Mouse (Mus musculus): Measurements from ENCODE around the gene Gnaq. TPM values are rescaled to one million over a fixed set of nuclear protein-coding genes. Genes with fewer than 3 reads are reported as not detected.
A peak's percentile ranks its signal among the peaks of the same experiment; 100 is the strongest.

Gene Gnaq
- polyA plus RNA-seq, 1 experiment from 2014 or later: 8.6 TPM

- Histone ChIP-seq H3K4me3 (ENCODE audit: low read depth, low read length) (no peak overlapping the region), H3K4me1 (replicated peaks; ENCODE audit: control insufficient read depth, insufficient read depth, low read length) (peaks cover 36% of the 10 kb centered on the region), H3K36me3 (ENCODE audit: control insufficient read depth, insufficient read depth, low read length) (no peaks in the 10 kb centered on the region), H3K9me3 (ENCODE audit: control insufficient read depth, low read length) (no peaks in the 10 kb centered on the region), H3K27me3 (replicated peaks; ENCODE audit: control insufficient read depth, insufficient read depth, low read length) (no peaks in the 10 kb centered on the region), H3K4me2 (no peak overlapping the region), H3K9ac (ENCODE audit: low read depth, low read length) (no peak overlapping the region), H3K27ac (ENCODE audit: low read depth, low read length) (peak overlapping the region; percentile 8; the same call in 1 of the 2 replicates)
- ATAC-seq (replicated peaks; ENCODE audit: low FRiP score): no peak
- no peak for DNase-seq (ENCODE audit: low spot score)
- WGBS: 81% methylated on average over 11 of the region's 11 CpGs
These were observed 152.7 kb downstream of the Gnaq start for GRCm38 (mm10) chr19:16285051-16286028.

- no peak for DNase-seq (ENCODE audit: low spot score)
- H3K9ac ChIP-seq (ENCODE audit: low read depth, low read length): no peak overlapping the region
- H3K27ac ChIP-seq (ENCODE audit: low read depth, low read length): peak overlapping the region; percentile 67
- ATAC-seq (replicated peaks; ENCODE audit: low FRiP score): peak; percentile 86
- H3K36me3 ChIP-seq (ENCODE audit: control insufficient read depth, insufficient read depth, low read length): no peaks in the 10 kb centered on the region
- 32% methylated on average over 10 of the region's 10 CpGs for WGBS
- H3K4me3 ChIP-seq (ENCODE audit: low read depth, low read length): no peak overlapping the region
- H3K4me1 ChIP-seq (replicated peaks; ENCODE audit: control insufficient read depth, insufficient read depth, low read length): peaks cover 39% of the 10 kb centered on the region
- H3K9me3 ChIP-seq (ENCODE audit: control insufficient read depth, low read length): no peaks in the 10 kb centered on the region
- peak overlapping the region; percentile 36; the same call in 1 of the 2 replicates for H3K4me2 ChIP-seq
- H3K27me3 ChIP-seq (replicated peaks; ENCODE audit: control insufficient read depth, insufficient read depth, low read length): no peaks in the 10 kb centered on the region
These were observed 154.0 kb downstream of the Gnaq start for GRCm38 (mm10) chr19:16286451-16287175.

DNA sequence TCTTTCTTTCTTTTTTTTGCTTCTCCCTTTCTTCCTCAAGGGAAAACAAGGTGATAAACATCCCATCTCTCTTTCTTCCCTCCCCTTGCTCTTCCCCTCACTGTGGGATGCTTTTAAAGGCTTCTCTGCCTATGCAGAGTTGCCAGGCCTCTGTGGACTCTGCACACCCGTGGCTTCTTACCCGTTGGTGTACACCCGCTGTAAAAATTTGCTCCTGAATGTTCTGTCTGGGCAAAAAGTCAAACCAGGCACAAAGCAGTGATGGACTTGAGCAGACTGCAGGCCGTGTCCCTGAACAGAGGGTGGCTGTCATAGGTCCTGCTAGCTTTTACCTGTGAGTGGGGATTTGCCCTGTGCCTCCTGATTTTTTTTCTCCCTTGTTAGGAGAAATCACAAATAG lies 154.7 kb downstream of the Gnaq start:
- no peaks in the 10 kb centered on the region for H3K9me3 ChIP-seq (ENCODE audit: control insufficient read depth, low read length)
- WGBS: 77% methylated on average over 4 of the region's 4 CpGs
- H3K4me2 ChIP-seq: no peak overlapping the region
- no peak for DNase-seq (ENCODE audit: low spot score)
- H3K4me3 ChIP-seq (ENCODE audit: low read depth, low read length): no peak overlapping the region
- peak overlapping the region; percentile 67; the same call in 1 of the 2 replicates for H3K27ac ChIP-seq (ENCODE audit: low read depth, low read length)
- H3K27me3 ChIP-seq (replicated peaks; ENCODE audit: control insufficient read depth, insufficient read depth, low read length): no peaks in the 10 kb centered on the region
- H3K9ac ChIP-seq (ENCODE audit: low read depth, low read length): no peak overlapping the region
- no peaks in the 10 kb centered on the region for H3K36me3 ChIP-seq (ENCODE audit: control insufficient read depth, insufficient read depth, low read length)
- peaks cover 42% of the 10 kb centered on the region for H3K4me1 ChIP-seq (replicated peaks; ENCODE audit: control insufficient read depth, insufficient read depth, low read length)
- ATAC-seq (replicated peaks; ENCODE audit: low FRiP score): no peak

DNA sequence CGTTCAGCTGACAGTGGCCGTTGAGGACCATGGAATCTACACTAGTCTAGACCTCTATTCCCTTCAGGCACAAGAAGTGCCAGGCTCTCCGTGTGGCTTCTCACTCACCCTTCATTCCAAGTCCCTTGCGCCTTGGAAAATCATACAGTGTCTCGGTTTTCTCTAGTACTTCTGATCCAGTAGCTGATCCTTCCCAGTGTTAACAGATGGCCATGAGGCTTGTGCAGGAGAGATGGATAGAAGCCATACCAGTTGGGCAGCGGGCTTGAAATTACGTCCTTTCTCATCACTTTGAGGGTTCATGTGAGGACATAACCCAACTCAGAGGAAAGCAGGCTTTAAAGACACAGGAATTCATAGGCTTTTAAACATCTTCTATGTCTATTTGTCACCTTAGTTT lies 155.3 kb downstream of the Gnaq start:
- no peaks in the 10 kb centered on the region for H3K36me3 ChIP-seq (ENCODE audit: control insufficient read depth, insufficient read depth, low read length)
- WGBS: 88% methylated on average over 7 of the region's 7 CpGs
- H3K9ac ChIP-seq (ENCODE audit: low read depth, low read length): no peak overlapping the region
- ATAC-seq (replicated peaks; ENCODE audit: low FRiP score) (no peak), DNase-seq (ENCODE audit: low spot score) (no peak)
- H3K4me2 ChIP-seq: no peak overlapping the region
- no peak overlapping the region for H3K4me3 ChIP-seq (ENCODE audit: low read depth, low read length)
- peaks cover 46% of the 10 kb centered on the region for H3K4me1 ChIP-seq (replicated peaks; ENCODE audit: control insufficient read depth, insufficient read depth, low read length)
- no peaks in the 10 kb centered on the region for H3K9me3 ChIP-seq (ENCODE audit: control insufficient read depth, low read length)
- no peak overlapping the region for H3K27ac ChIP-seq (ENCODE audit: low read depth, low read length)
- no peaks in the 10 kb centered on the region for H3K27me3 ChIP-seq (replicated peaks; ENCODE audit: control insufficient read depth, insufficient read depth, low read length)

- Histone ChIP-seq H3K9ac (ENCODE audit: low read depth, low read length) (no peak overlapping the region), H3K4me1 (replicated peaks; ENCODE audit: control insufficient read depth, insufficient read depth, low read length) (peaks cover 27% of the 10 kb centered on the region), H3K4me2 (0 out of 2 replicates have a peak overlapping the region, but pooled peaks have one; percentile 1), H3K4me3 (ENCODE audit: low read depth, low read length) (no peak overlapping the region), H3K36me3 (ENCODE audit: control insufficient read depth, insufficient read depth, low read length) (no peaks in the 10 kb centered on the region), H3K27me3 (replicated peaks; ENCODE audit: control insufficient read depth, insufficient read depth, low read length) (no peaks in the 10 kb centered on the region), H3K27ac (ENCODE audit: low read depth, low read length) (no peak overlapping the region), H3K9me3 (ENCODE audit: control insufficient read depth, low read length) (no peaks in the 10 kb centered on the region)
- ATAC-seq (replicated peaks; ENCODE audit: low FRiP score) (peak; percentile 55), DNase-seq (ENCODE audit: low spot score) (no peak)
- 77% methylated on average over 3 of the region's 3 CpGs for WGBS
These were observed 158.5 kb downstream of the Gnaq start for GRCm38 (mm10) chr19:16291088-16291487.

DNA sequence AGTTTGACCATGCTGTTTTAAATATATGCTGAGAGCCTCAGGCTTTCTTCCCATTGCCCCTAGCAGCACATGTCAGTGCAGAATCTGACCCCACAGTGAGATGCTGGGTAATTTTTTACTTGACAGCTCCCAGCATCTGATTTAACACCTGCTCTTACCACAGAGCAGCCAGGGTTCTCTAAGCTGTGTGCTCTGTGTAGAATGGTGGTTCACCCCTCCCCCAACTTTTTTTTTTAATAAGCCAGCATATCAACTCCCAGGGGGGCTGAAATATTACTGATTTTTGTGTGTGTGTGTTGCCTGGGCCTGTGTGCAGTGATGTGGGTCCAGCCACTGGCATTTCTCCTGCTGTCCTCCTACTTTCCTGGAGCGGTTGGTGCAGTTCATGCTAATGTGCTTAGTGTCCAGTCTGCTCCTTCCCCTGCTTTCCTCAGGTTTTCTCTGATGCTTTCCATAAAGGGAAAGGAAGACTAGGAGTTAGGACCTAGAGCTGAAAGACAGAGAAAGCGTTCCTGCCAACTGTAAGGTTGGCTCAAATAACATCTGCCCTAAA lies 159.5 kb downstream of the Gnaq start:
- no peaks in the 10 kb centered on the region for H3K36me3 ChIP-seq (ENCODE audit: control insufficient read depth, insufficient read depth, low read length)
- DNase-seq (ENCODE audit: low spot score) (no peak), ATAC-seq (replicated peaks; ENCODE audit: low FRiP score) (no peak)
- no peak overlapping the region for H3K27ac ChIP-seq (ENCODE audit: low read depth, low read length)
- H3K4me2 ChIP-seq: no peak overlapping the region
- peaks cover 19% of the 10 kb centered on the region for H3K4me1 ChIP-seq (replicated peaks; ENCODE audit: control insufficient read depth, insufficient read depth, low read length)
- H3K4me3 ChIP-seq (ENCODE audit: low read depth, low read length): no peak overlapping the region
- no peaks in the 10 kb centered on the region for H3K9me3 ChIP-seq (ENCODE audit: control insufficient read depth, low read length)
- 83% methylated on average over 2 of the region's 2 CpGs for WGBS
- H3K27me3 ChIP-seq (replicated peaks; ENCODE audit: control insufficient read depth, insufficient read depth, low read length): no peaks in the 10 kb centered on the region
- H3K9ac ChIP-seq (ENCODE audit: low read depth, low read length): no peak overlapping the region

DNA sequence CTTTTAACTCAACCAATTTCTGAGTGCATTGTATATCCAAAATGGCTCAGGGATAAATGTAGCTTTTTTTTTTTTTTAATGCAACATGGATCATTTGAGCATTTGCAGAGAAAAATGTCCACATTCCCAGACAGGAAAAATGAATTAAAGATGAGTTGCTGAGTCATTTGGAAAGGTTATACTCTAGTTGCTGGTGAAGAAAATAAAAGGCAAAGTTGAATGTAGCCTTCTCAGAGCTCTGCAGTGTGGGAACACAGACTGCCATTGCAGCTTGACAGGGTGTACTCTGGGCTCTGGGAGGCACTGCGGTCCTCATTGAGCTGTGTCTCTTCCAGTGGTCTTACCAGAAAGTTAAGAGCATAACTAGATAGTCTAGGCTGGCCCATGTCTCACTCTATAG lies 160.3 kb downstream of the Gnaq start:
- H3K9ac ChIP-seq (ENCODE audit: low read depth, low read length): no peak overlapping the region
- no peaks in the 10 kb centered on the region for H3K9me3 ChIP-seq (ENCODE audit: control insufficient read depth, low read length)
- H3K4me2 ChIP-seq: no peak overlapping the region
- H3K4me1 ChIP-seq (replicated peaks; ENCODE audit: control insufficient read depth, insufficient read depth, low read length): peaks cover 15% of the 10 kb centered on the region
- 81% methylated on average over 1 of the region's 1 CpGs for WGBS
- no peaks in the 10 kb centered on the region for H3K27me3 ChIP-seq (replicated peaks; ENCODE audit: control insufficient read depth, insufficient read depth, low read length)
- no peak for DNase-seq (ENCODE audit: low spot score)
- no peak overlapping the region for H3K4me3 ChIP-seq (ENCODE audit: low read depth, low read length)
- ATAC-seq (replicated peaks; ENCODE audit: low FRiP score): no peak; the same call in 1 of the 2 replicates
- no peak overlapping the region for H3K27ac ChIP-seq (ENCODE audit: low read depth, low read length)
- no peaks in the 10 kb centered on the region for H3K36me3 ChIP-seq (ENCODE audit: control insufficient read depth, insufficient read depth, low read length)

- whole genome bisulfite sequencing: 61% methylated on average over 4 of the region's 4 CpGs
- no peak for ATAC-seq (replicated peaks; ENCODE audit: low FRiP score)
- peaks cover 8% of the 10 kb centered on the region for H3K4me1 ChIP-seq (replicated peaks; ENCODE audit: control insufficient read depth, insufficient read depth, low read length)
- no peaks in the 10 kb centered on the region for H3K36me3 ChIP-seq (ENCODE audit: control insufficient read depth, insufficient read depth, low read length)
- H3K9ac ChIP-seq (ENCODE audit: low read depth, low read length): no peak overlapping the region
- no peak overlapping the region for H3K27ac ChIP-seq (ENCODE audit: low read depth, low read length)
- no peak for DNase-seq (ENCODE audit: low spot score)
- H3K4me3 ChIP-seq (ENCODE audit: low read depth, low read length): no peak overlapping the region
- H3K9me3 ChIP-seq (ENCODE audit: control insufficient read depth, low read length): no peaks in the 10 kb centered on the region
- no peak overlapping the region for H3K4me2 ChIP-seq
- no peaks in the 10 kb centered on the region for H3K27me3 ChIP-seq (replicated peaks; ENCODE audit: control insufficient read depth, insufficient read depth, low read length)
These were observed 167.8 kb downstream of the Gnaq start for GRCm38 (mm10) chr19:16300413-16300812.
